In genomic region chr11:103015881-103016825, GRCm38 (mm10) we compare ENCODE assay signal across 8 mouse cellular contexts. TPM values are rescaled to one million over a fixed set of nuclear protein-coding genes. Genes with fewer than 3 reads are reported as not detected.
DNase-seq lines count a peak whose midpoint lies in the region; ATAC-seq and TF ChIP-seq lines count a peak whose summit lies in the region.

No protein-coding gene starts in this region.

- no peak for ATAC-seq in heart, embryonic 14.5 days (ENCODE audit: insufficient number of reproducible peaks, insufficient read depth, low FRiP score, low read depth)
- no peak for ATAC-seq in hindbrain, postnatal 0 days
- ATAC-seq in midbrain, postnatal 0 days (ENCODE audit: low FRiP score): no peak

- DNase-seq in heart, postnatal 14 days: no peak
- DNase-seq in hindbrain, postnatal 0 days (ENCODE audit: low spot score): no peak
- peak; percentile 24 for DNase-seq in midbrain, postnatal 0 days (ENCODE audit: low spot score)
- DNase-seq in left cerebral cortex, adult 11 months (ENCODE audit: low spot score): no peak
- no peak for DNase-seq in adrenal gland, adult 2 months
- DNase-seq in retina, embryonic 14.5 days (ENCODE audit: low spot score): no peak

- no peak for TF ChIP-seq CTCF in hindbrain, postnatal 0 days (IDR thresholded peaks at IDR 0.05; ENCODE audit: low read depth)
- TF ChIP-seq CTCF in midbrain, postnatal 0 days (IDR thresholded peaks at IDR 0.05): no peak

- intact Hi-C loops in heart, postnatal 14 days (cut with DNase I): no loop called here

- H3K9ac ChIP-seq in heart, embryonic 14.5 days (ENCODE audit: low read length): peak overlapping the region; percentile 94
- peak overlapping the region; percentile 73 for H3K9ac ChIP-seq in hindbrain, postnatal 0 days (replicated peaks; ENCODE audit: low read length)
- H3K9ac ChIP-seq in midbrain, postnatal 0 days (replicated peaks; ENCODE audit: low read length, poor library complexity, severe bottlenecking): peak overlapping the region; percentile 84

- peaks cover 14% of the 10 kb centered on the region for H3K36me3 ChIP-seq in heart, embryonic 14.5 days (ENCODE audit: control insufficient read depth, insufficient read depth, low read length)
- no peaks in the 10 kb centered on the region for H3K36me3 ChIP-seq in hindbrain, postnatal 0 days (ENCODE audit: insufficient read depth, low read length)
- H3K36me3 ChIP-seq in midbrain, postnatal 0 days (ENCODE audit: insufficient read depth, low read length): 0 out of 2 replicates have a peak, but pooled peaks cover 3% of the 10 kb centered on the region

- H3K9me3 ChIP-seq in heart, embryonic 14.5 days (ENCODE audit: control insufficient read depth, low read length): no peaks in the 10 kb centered on the region
- no peaks in the 10 kb centered on the region for H3K9me3 ChIP-seq in hindbrain, postnatal 0 days (ENCODE audit: low read length)
- no peaks in the 10 kb centered on the region for H3K9me3 ChIP-seq in midbrain, postnatal 0 days (ENCODE audit: low read length)

- 49% methylated on average over 27 of the region's 27 CpGs for WGBS in heart, embryonic 14.5 days
- WGBS in hindbrain, postnatal 0 days: 45% methylated on average over 27 of the region's 27 CpGs
- WGBS in midbrain, postnatal 0 days: 45% methylated on average over 27 of the region's 27 CpGs

- no peaks in the 10 kb centered on the region for H3K27me3 ChIP-seq in heart, embryonic 14.5 days (ENCODE audit: control insufficient read depth, insufficient read depth, low read length)
- no peaks in the 10 kb centered on the region for H3K27me3 ChIP-seq in hindbrain, postnatal 0 days (ENCODE audit: insufficient read depth, low read length)
- no peaks in the 10 kb centered on the region for H3K27me3 ChIP-seq in midbrain, postnatal 0 days (ENCODE audit: insufficient read depth, low read length)

- peaks cover 4 to 5% of the 10 kb centered on the region in 2 experiments; a peak in 3 of 4 replicates for H3K4me1 ChIP-seq in heart, embryonic 14.5 days (ENCODE audit: control insufficient read depth in 2 of 2, insufficient read depth in 2 of 2, low read length in 2 of 2)
- H3K4me1 ChIP-seq in brown adipose tissue, adult 24 weeks (ENCODE audit: control insufficient read depth, insufficient read depth, insufficient read length, low read length): no peaks in the 10 kb centered on the region
- peaks cover 7% of the 10 kb centered on the region for H3K4me1 ChIP-seq in hindbrain, postnatal 0 days (ENCODE audit: insufficient read depth, low read length)
- H3K4me1 ChIP-seq in midbrain, postnatal 0 days (ENCODE audit: insufficient read depth, low read length): peaks cover 8% of the 10 kb centered on the region; the same call in 1 of the 2 replicates

- H3K4me2 ChIP-seq in heart, embryonic 14.5 days (ENCODE audit: low read length): peak overlapping the region; percentile 74
- peak overlapping the region; percentile 67 for H3K4me2 ChIP-seq in hindbrain, postnatal 0 days (ENCODE audit: low read depth, low read length)
- peak overlapping the region; percentile 69 for H3K4me2 ChIP-seq in midbrain, postnatal 0 days (ENCODE audit: low read depth, low read length, poor library complexity, severe bottlenecking)

- peak overlapping the region; percentile 82 to 88 for H3K4me3 ChIP-seq in heart, embryonic 14.5 days (ENCODE audit: control insufficient read depth in 1 of 2, insufficient read depth in 1 of 2, low read depth in 1 of 2, low read length in 2 of 2)
- H3K4me3 ChIP-seq in brown adipose tissue, adult 24 weeks (ENCODE audit: insufficient read depth, low read depth, low read length): peak overlapping the region; percentile 92
- peak overlapping the region; percentile 65 for H3K4me3 ChIP-seq in hindbrain, postnatal 0 days (ENCODE audit: low read length)
- H3K4me3 ChIP-seq in midbrain, postnatal 0 days (ENCODE audit: low read depth, low read length): peak overlapping the region; percentile 60

- peak overlapping the region; percentile 86 to 88 for H3K27ac ChIP-seq in heart, embryonic 14.5 days (replicated peaks in 1 of 2; ENCODE audit: control insufficient read depth in 1 of 2, insufficient read depth in 1 of 2, low read depth in 2 of 2, low read length in 2 of 2)
- peak overlapping the region; percentile 50; the same call in 1 of the 2 replicates for H3K27ac ChIP-seq in brown adipose tissue, adult 24 weeks (replicated peaks; ENCODE audit: low read depth, low read length)
- peak overlapping the region; percentile 89 for H3K27ac ChIP-seq in hindbrain, postnatal 0 days
- H3K27ac ChIP-seq in midbrain, postnatal 0 days (ENCODE audit: low read depth, low read length): peak overlapping the region; percentile 75

RNA-seq across cellular contexts. Expression of gene Nmt1, which starts 11.8 kb away (rescaled TPM):
- polyA plus RNA-seq in heart, embryonic 14.5 days (2014; fragmentation: Nextera tagmentation; extraction: Ambion mirVana): 47.8 and 51.7 TPM in 2 replicates
- 10 to 100 TPM; 61.0 to 62.1 TPM for total RNA-seq in heart, postnatal 14 days (2021)
- 52.6 and 57.2 TPM in 2 replicates for polyA plus RNA-seq in brown adipose tissue, adult 24 weeks (2012; ENCODE audit: insufficient read depth, insufficient read length, missing spikeins)
- 61.0 and 71.5 TPM in 2 replicates for total RNA-seq in hindbrain, postnatal 0 days (2014; rRNA removed)
- polyA plus RNA-seq in hindbrain, postnatal 0 days (2015; fragmentation: Nextera tagmentation; extraction: Ambion mirVana): 39.8 and 45.3 TPM in 2 replicates
- 48.6 and 56.3 TPM in 2 replicates for total RNA-seq in midbrain, postnatal 0 days (2014; rRNA removed)
- polyA plus RNA-seq in midbrain, postnatal 0 days (2015; fragmentation: Nextera tagmentation; extraction: Ambion mirVana): 39.1 and 40.5 TPM in 2 replicates
- total RNA-seq in adrenal gland, adult 2 months (2021): 100 to 1,000 TPM; 106 to 112 TPM
- 20.8 and 25.6 TPM in 2 replicates for polyA plus RNA-seq in adrenal gland, adult 2 months (2012; rRNA removed)

RNA-seq across cellular contexts. Expression of gene Dcakd, which starts 12.0 kb away (rescaled TPM):
- polyA plus RNA-seq in heart, embryonic 14.5 days (2014; fragmentation: Nextera tagmentation; extraction: Ambion mirVana): 93.8 and 99.4 TPM in 2 replicates
- total RNA-seq in heart, postnatal 14 days (2021): 10 to 100 TPM; 68.5 to 71.1 TPM
- 25.6 and 25.9 TPM in 2 replicates for polyA plus RNA-seq in brown adipose tissue, adult 24 weeks (2012; ENCODE audit: insufficient read depth, insufficient read length, missing spikeins)
- 176 and 187 TPM in 2 replicates for total RNA-seq in hindbrain, postnatal 0 days (2014; rRNA removed)
- polyA plus RNA-seq in hindbrain, postnatal 0 days (2015; fragmentation: Nextera tagmentation; extraction: Ambion mirVana): 138 and 149 TPM in 2 replicates
- total RNA-seq in midbrain, postnatal 0 days (2014; rRNA removed): 154 and 191 TPM in 2 replicates
- 165 and 173 TPM in 2 replicates for polyA plus RNA-seq in midbrain, postnatal 0 days (2015; fragmentation: Nextera tagmentation; extraction: Ambion mirVana)
- total RNA-seq in adrenal gland, adult 2 months (2021): 10 to 100 TPM; 62.8 to 79.5 TPM
- polyA plus RNA-seq in adrenal gland, adult 2 months (2012; rRNA removed): 136 and 185 TPM in 2 replicates
